Mouse (Mus musculus): ENCODE measurements around the gene Trp53bp2. TPM values are rescaled to one million over a fixed set of nuclear protein-coding genes. Genes with fewer than 3 reads are reported as not detected.

Gene Trp53bp2
- polyA plus RNA-seq, 1 experiment, result 7.7 TPM

GRCm38 (mm10) chr1:182494285-182495145 is 85.5 kb downstream of the Trp53bp2 start:
- Histone ChIP-seq H3K27ac (replicated peaks; ENCODE audit: low read depth, low read length) (peak overlapping the region; percentile 9), H3K4me3 (ENCODE audit: insufficient read depth, low read depth, low read length) (no peak overlapping the region), H3K4me1 (ENCODE audit: control insufficient read depth, insufficient read depth, insufficient read length, low read length) (peaks cover 48% of the 10 kb centered on the region)

DNA sequence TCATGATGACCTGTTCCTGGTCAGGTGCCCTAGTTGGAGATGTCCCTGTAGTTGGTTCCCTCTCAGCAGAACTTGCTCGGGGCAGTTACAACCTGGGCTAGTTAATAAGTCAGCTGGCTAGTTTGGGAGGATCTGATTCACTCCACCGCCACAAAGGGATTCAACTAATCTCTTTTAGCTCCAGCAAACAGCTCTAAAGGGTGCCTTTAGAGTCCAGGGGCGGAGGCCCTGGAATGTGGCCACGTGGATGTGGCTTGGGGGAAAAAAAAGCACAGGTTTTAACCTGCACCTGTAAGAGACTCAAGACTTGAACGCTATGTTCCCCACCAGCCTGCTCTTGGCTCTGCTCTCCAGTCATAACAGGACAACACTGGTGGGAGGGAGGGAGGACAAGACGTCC is 87.7 kb downstream of the Trp53bp2 start:
- no peak overlapping the region for H3K4me3 ChIP-seq (ENCODE audit: insufficient read depth, low read depth, low read length)
- H3K4me1 ChIP-seq (ENCODE audit: control insufficient read depth, insufficient read depth, insufficient read length, low read length), result peaks cover 61% of the 10 kb centered on the region
- H3K27ac ChIP-seq (replicated peaks; ENCODE audit: low read depth, low read length), result no peak overlapping the region

DNA sequence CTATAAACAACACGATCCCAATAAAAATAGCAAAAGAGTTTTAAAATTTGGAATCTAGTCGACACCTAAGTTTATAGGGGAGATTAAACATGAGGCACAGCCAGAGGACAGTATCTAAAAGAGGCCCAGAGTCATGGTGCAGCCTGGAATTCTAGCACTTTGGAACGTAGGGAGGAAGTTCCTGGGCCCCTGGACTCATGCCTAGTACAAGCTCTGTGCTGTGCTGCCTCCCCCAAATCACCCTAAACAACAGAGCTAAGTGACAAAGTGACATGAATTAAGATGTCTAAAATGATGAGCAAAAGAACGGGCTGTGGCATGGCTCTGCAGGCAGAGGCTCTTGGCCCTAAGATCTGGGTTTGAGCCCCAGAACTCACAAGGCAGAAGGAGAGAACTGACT is 88.8 kb downstream of the Trp53bp2 start:
- no peak overlapping the region for H3K27ac ChIP-seq (replicated peaks; ENCODE audit: low read depth, low read length)
- H3K4me1 ChIP-seq (ENCODE audit: control insufficient read depth, insufficient read depth, insufficient read length, low read length), result peaks cover 68% of the 10 kb centered on the region
- no peak overlapping the region for H3K4me3 ChIP-seq (ENCODE audit: insufficient read depth, low read depth, low read length)

DNA sequence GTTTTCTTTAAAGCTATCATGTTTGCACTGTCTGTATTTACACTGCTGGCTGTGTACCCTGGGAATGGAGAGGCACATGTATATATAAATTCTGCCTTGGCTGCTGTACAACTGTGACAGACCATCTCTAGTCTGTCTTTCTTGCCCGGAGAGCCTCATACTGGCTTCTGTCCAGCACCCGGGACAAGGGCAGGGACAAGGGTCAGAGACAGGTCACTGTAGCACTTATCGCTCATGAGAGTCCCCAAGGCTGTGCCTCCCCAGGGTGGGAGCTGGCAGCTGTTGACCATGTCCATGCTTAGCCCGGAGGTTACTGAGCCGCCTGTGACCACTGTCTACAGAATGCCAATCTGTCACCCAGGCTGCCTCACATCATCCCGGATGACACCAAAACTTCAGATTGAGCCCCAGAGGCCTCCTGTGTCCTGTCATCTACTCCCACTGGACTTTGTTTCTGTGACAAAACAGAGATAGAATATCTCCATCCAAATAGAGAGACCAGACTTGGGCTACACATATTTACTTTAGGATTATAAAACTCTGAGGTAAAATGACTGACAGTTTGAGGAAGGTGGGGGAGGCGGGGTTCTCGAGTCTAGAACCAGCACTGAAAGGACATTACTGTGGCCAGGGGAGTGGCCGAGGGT is 90.6 kb downstream of the Trp53bp2 start:
- H3K27ac ChIP-seq (replicated peaks; ENCODE audit: low read depth, low read length), result peak overlapping the region; percentile 94
- peaks cover 71% of the 10 kb centered on the region for H3K4me1 ChIP-seq (ENCODE audit: control insufficient read depth, insufficient read depth, insufficient read length, low read length)
- no peak overlapping the region for H3K4me3 ChIP-seq (ENCODE audit: insufficient read depth, low read depth, low read length)

DNA sequence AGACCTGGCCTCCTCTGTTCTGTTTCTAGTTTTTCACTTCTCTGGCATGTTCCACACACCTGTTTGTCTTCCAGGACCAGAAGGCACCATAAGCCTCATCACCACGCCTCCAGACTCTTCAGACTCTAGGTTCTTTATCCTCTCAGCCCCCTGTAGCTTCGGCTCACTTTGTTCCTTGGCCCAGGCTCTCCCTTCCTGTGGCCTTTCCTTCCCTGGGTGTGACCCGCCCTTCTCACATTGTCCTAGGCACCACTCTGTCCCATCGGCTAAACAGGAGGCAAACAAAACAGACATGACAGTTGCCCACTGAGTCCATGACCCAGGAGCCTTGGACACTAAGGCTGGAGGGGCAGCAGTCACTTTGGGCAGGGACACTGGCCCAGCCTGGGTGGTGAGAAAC is 91.3 kb downstream of the Trp53bp2 start:
- Histone ChIP-seq H3K4me1 (ENCODE audit: control insufficient read depth, insufficient read depth, insufficient read length, low read length) (peaks cover 67% of the 10 kb centered on the region), H3K4me3 (ENCODE audit: insufficient read depth, low read depth, low read length) (no peak overlapping the region), H3K27ac (replicated peaks; ENCODE audit: low read depth, low read length) (peak overlapping the region; percentile 94)

DNA sequence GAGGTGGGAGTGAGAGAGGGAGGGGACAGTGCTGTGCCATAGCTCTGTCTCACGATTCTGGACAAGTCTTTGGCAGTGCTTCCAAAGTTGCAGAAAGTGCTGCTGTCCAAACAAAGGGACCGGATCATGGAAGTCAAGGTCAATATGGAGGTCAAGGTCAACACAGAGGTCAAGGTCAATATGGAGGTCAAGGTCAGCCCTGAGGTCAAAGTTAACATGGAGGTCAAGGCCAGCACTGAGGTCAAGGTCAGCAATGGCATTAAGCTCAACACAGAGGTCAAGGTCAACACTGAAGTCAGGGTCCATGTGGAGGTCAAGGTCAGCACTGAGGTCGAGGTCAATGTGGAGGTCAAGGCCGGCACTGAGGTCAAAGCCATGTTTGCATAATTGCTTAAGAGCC is 91.9 kb downstream of the Trp53bp2 start:
- no peak overlapping the region for H3K4me3 ChIP-seq (ENCODE audit: insufficient read depth, low read depth, low read length)
- H3K4me1 ChIP-seq (ENCODE audit: control insufficient read depth, insufficient read depth, insufficient read length, low read length), result peaks cover 73% of the 10 kb centered on the region
- peak overlapping the region; percentile 94 for H3K27ac ChIP-seq (replicated peaks; ENCODE audit: low read depth, low read length)

DNA sequence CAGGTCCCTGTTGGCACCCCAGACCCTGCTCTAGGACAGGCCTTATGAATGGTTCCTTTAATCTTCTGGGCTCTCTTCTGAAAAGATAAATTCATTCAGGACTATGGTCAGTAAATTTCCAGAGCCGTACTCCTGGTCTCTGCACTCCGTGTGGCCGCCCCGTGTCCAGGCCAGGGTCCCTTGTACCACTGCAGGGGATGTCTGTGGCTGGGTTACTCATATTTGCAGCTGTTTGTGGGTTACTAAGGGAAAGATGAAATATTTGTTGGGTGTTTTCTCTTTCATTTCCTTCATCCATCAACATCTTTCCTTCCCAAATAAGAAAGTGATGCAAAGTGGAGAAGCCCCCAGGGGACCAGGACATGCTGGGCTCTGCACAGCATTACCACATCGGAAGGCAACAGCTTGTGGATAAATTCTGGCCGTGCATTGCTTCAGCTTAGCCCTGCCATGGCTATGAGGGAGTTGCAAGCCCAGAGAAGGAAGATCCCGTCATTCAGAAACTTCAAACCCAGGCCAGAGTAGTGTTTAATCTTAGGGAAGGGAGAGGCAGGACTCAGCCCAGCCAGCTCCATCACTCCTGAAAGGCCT is 92.9 kb downstream of the Trp53bp2 start:
- peaks cover 73% of the 10 kb centered on the region for H3K4me1 ChIP-seq (ENCODE audit: control insufficient read depth, insufficient read depth, insufficient read length, low read length)
- H3K27ac ChIP-seq (replicated peaks; ENCODE audit: low read depth, low read length), result peak overlapping the region; percentile 94
- H3K4me3 ChIP-seq (ENCODE audit: insufficient read depth, low read depth, low read length), result no peak overlapping the region

GRCm38 (mm10) chr1:182502491-182503050 is 93.6 kb downstream of the Trp53bp2 start:
- Histone ChIP-seq H3K27ac (replicated peaks; ENCODE audit: low read depth, low read length) (peak overlapping the region; percentile 94), H3K4me3 (ENCODE audit: insufficient read depth, low read depth, low read length) (no peak overlapping the region), H3K4me1 (ENCODE audit: control insufficient read depth, insufficient read depth, insufficient read length, low read length) (peaks cover 68% of the 10 kb centered on the region)

DNA sequence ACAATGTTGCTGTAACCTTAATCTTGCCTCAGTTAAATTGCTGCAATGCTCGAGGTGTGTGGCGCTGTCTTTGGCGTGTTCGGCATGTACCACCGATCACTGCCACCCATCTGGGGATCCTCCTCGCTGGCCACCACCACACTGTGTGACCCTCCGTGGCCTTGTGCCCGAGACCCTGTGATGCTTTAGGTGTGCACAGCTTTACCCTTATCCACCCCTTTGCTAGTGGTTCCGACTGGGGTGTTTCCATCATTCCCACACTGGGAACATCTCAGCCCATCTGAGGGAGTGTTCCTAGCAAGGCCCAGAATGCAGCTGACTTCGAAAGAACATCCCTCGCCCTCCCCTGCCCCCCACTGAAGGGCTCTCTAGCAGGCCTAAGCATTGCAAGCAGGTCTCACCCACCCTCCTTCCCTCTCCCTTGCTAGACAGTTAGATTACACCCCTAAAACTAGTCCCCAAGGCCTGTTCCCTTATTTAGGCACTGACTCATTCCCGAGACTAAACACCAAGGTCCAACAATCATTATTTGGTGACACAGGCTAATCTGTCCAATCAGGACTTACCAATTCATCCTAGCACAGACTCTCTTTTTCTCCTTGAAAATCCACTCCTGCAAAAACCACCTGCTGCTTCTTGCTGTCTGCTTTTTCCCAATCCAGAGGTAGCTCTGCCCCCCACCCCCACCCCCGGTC is 94.4 kb downstream of the Trp53bp2 start:
- Histone ChIP-seq H3K27ac (replicated peaks; ENCODE audit: low read depth, low read length) (peak overlapping the region; percentile 94), H3K4me1 (ENCODE audit: control insufficient read depth, insufficient read depth, insufficient read length, low read length) (peaks cover 65% of the 10 kb centered on the region), H3K4me3 (ENCODE audit: insufficient read depth, low read depth, low read length) (no peak overlapping the region)

- Histone ChIP-seq H3K4me3 (ENCODE audit: insufficient read depth, low read depth, low read length) (no peak overlapping the region), H3K4me1 (ENCODE audit: control insufficient read depth, insufficient read depth, insufficient read length, low read length) (peaks cover 62% of the 10 kb centered on the region), H3K27ac (replicated peaks; ENCODE audit: low read depth, low read length) (peak overlapping the region; percentile 67)
These were observed 95.3 kb downstream of the Trp53bp2 start for GRCm38 (mm10) chr1:182504223-182504622.

DNA sequence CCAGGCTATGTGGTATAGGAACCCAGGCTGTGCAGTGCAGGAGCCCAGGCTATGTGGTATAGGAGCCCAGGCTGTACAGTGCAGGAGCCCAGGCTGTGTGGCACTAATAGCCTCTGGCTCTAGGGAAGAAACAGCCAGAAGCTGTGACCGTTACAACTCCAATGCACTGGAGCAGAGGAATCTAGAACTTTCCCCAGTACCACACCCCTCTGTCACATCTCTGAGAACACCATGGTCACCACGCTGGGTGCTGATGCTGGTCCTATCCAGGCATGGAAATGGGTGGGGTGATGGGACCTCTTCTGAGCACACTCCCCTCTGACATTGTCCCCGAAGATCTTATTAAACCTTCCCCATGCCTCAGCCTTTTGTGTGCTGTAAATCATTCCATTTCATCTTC is 96.3 kb downstream of the Trp53bp2 start:
- H3K4me3 ChIP-seq (ENCODE audit: insufficient read depth, low read depth, low read length), result no peak overlapping the region
- peak overlapping the region; percentile 92 for H3K27ac ChIP-seq (replicated peaks; ENCODE audit: low read depth, low read length)
- peaks cover 63% of the 10 kb centered on the region for H3K4me1 ChIP-seq (ENCODE audit: control insufficient read depth, insufficient read depth, insufficient read length, low read length)

- H3K4me3 ChIP-seq (ENCODE audit: insufficient read depth, low read depth, low read length), result 0 out of 2 replicates have a peak overlapping the region, but pooled peaks have one; percentile 4
- H3K27ac ChIP-seq (replicated peaks; ENCODE audit: low read depth, low read length), result peak overlapping the region; percentile 92
- H3K4me1 ChIP-seq (ENCODE audit: control insufficient read depth, insufficient read depth, insufficient read length, low read length), result peaks cover 60% of the 10 kb centered on the region
These were observed 97.4 kb downstream of the Trp53bp2 start for GRCm38 (mm10) chr1:182506229-182506986.

DNA sequence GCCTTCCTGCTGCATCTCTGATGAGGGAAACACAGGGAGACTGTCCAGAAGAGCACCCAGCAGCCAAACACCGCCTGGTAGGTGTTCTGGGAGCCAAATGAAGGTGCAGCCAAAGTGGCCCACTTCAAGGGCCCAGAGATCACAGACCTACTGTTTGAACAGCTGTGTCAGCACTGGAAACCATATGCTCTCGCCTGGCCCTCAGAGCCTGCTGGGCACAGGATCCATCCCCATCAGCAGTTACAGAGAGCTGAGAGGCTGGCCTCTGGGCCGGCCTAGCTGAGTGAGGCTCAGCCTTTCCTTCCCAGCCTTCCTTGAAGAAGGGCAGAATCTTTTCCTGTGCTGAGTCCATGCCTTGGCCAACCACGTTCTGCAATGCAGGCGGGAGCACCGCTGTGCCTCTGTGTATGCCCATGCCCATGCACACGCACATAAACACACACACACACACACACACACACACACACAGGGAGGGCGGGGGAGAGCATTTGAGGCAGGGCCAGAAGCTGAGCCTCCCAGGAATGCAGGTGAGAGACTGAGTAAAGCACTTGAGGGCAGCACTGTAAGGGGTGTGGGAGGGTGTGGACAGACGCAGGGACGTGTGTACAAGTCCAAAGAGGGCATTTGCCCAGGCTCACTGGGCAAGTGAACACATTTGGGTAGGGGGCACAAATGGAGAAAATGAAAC is 100.3 kb downstream of the Trp53bp2 start:
- Histone ChIP-seq H3K4me1 (ENCODE audit: control insufficient read depth, insufficient read depth, insufficient read length, low read length) (peaks cover 48% of the 10 kb centered on the region), H3K27ac (replicated peaks; ENCODE audit: low read depth, low read length) (no peak overlapping the region), H3K4me3 (ENCODE audit: insufficient read depth, low read depth, low read length) (no peak overlapping the region)

DNA sequence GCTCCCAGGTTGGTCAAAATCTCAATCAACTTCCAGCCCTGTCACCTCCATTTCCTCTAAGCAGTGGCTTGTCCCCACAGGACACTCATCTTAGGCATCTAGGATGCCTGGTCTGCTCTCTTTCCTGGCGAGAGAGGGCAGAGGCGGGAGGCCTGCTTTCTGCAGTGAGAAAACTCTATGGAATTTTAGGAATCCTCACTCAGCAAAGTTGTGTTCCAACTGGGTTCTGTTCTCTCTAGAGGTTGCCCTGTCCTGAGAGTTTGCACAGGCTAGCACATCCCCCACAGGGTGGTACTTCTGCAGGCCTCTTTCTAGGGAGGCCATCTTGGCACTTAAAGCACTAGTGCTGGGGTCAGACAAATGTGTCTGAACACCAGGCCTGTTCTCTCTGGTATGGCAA is 102.1 kb downstream of the Trp53bp2 start:
- Histone ChIP-seq H3K4me3 (ENCODE audit: insufficient read depth, low read depth, low read length) (no peak overlapping the region), H3K27ac (replicated peaks; ENCODE audit: low read depth, low read length) (peak overlapping the region; percentile 49; the same call in 1 of the 2 replicates), H3K4me1 (ENCODE audit: control insufficient read depth, insufficient read depth, insufficient read length, low read length) (peaks cover 42% of the 10 kb centered on the region)

Data from brown adipose tissue, adult 24 weeks (tissue).